Mouse (Mus musculus) Patski (cell line): ENCODE data around the gene Hmgn3. TPM values are rescaled to one million over a fixed set of nuclear protein-coding genes. Genes with fewer than 3 reads are reported as not detected.

Experiments
- ATAC-seq: fragments of 100-300 bp; one replicate; pipeline ENCODE4 v1.8.0; 2021
- CTCF ChIA-PET: fragments of 350-600 bp; sonication (Branson Sonifier 250); formaldehyde crosslinking; loops from one replicate; lab custom pipeline; 2022; ENCODE audit warnings: inconsistent platforms; lab: Charles Lee
- POLR2A ChIA-PET: fragments of 350-600 bp; sonication (Branson Sonifier 250); formaldehyde crosslinking; loops from one replicate; lab custom pipeline; 2022; ENCODE audit warnings: antibody characterized with exemption, inconsistent platforms; lab: Charles Lee
- DNase-seq: peaks from one replicate; pipeline ENCODE4 v3.0.0-alpha.2; 2011; ENCODE audit warnings: low read depth, low spot score
- H3K27me3 ChIP-seq: fragments of 371-371 bp; one replicate; pipeline ENCODE4 v1.5.1; 2021
- CTCF ChIP-seq: fragments of 100-300 bp; IDR thresholded peaks from one replicate; pipeline ENCODE4 v1.5.1; 2021
- in situ Hi-C: fragments of 300-500 bp; cut with MboI; formaldehyde crosslinking; loops from 3 replicates; pipeline ENCODE4 v1.11.1; 2018; ENCODE audit warnings: low pct_unique_long_range_greater_than_20kb, mixed read lengths
- polyA plus RNA-seq: library from polyadenylated mRNA; unstranded; gene quantifications from one replicate; pipeline ENCODE4 v1.2.3, GENCODE M21; 2021

Gene Hmgn3
- polyA plus RNA-seq, 1 experiment from 2014 or later: 90.4 TPM

DNA sequence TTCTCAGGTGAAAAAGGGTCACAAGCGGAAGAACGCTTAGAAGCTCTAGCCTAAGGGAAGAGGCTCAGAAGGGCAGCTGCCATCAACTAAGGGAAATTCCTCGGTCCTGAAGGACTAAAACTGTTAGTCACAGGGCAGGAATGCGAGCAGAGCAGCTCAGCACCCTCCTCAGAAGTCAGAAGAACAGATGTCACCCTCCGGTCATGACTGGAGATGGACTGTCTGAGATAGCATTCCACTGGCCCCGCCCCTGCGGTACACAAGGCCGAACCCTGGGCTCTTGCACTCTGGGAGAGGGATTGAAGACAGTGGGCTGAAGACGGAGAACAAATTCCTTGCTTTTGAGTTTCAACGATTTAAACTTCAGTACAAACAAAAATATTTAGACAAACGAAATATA, 85.2 kb downstream of the Hmgn3 start:
- ATAC-seq (peak; percentile 90), DNase-seq (peak; percentile 15)
- TF ChIP-seq CTCF: no peak
- CTCF ChIA-PET: interaction anchor here (0.8 kb wide), 1 partner anchor 50 kb away, joined by 3 read pairs; no protein-coding TSS in a partner anchor
- in situ Hi-C loops: no loop called here
- POLR2A ChIA-PET: interaction anchor here (1.0 kb wide), 1 partner anchor 11 kb away, joined by 3 read pairs; no protein-coding TSS in a partner anchor
- no peaks in the 10 kb centered on the region for H3K27me3 ChIP-seq

Other genes with a start within 250 kb of the Hmgn3 start
- 22.8 TPM for gene Phip, start 171.2 kb downstream of the Hmgn3 start, polyA plus RNA-seq